Mouse (Mus musculus) MEL (cell line): ENCODE data around the gene Marc2.

Source experiments
- CTCF ChIP-seq, 3 experiments: IDR thresholded peaks in 2 of 3; conservative IDR thresholded peaks in 1 of 3; 2 replicates each; pipeline ENCODE4 v1.5.1; 2011 to 2012; ENCODE audit warnings: low read length in 3 of 3, low read depth in 2 of 3, mild to moderate bottlenecking in 2 of 3, improper control_type of control experiment in 1 of 3, inconsistent platforms in 1 of 3, mixed read lengths in 1 of 3, moderate library complexity in 1 of 3; ENCODE audit not compliant: control insufficient read depth in 1 of 3, insufficient read depth in 1 of 3, poor library complexity in 1 of 3, severe bottlenecking in 1 of 3
- EP300 ChIP-seq, 2 experiments: IDR thresholded peaks; 2 replicates each; pipeline ENCODE4 v1.6.1; 2011; ENCODE audit warnings: improper control_type of control experiment in 2 of 2, low read length in 2 of 2, low read depth in 1 of 2, mild to moderate bottlenecking in 1 of 2
- GATA1 ChIP-seq: IDR thresholded peaks from 2 replicates; pipeline ENCODE4 v1.6.1; 2011; ENCODE audit warnings: low read depth, low read length, improper control_type of control experiment
- KAT2A ChIP-seq: conservative IDR thresholded peaks from 2 replicates; pipeline ENCODE4 v1.6.1; 2012; ENCODE audit warnings: low read depth, low read length, improper control_type of control experiment, inconsistent platforms
- MAFK ChIP-seq: IDR thresholded peaks from 2 replicates; pipeline ENCODE4 v1.6.1; 2011; ENCODE audit warnings: low read depth, mild to moderate bottlenecking, low read length, improper control_type of control experiment, borderline replicate concordance
- MAZ ChIP-seq: IDR thresholded peaks from 2 replicates; pipeline ENCODE4 v1.6.1; 2012; ENCODE audit warnings: low read depth, mild to moderate bottlenecking, inconsistent platforms, low read length, improper control_type of control experiment
- MYB ChIP-seq: IDR thresholded peaks from 2 replicates; pipeline ENCODE4 v1.6.1; 2011; ENCODE audit warnings: mild to moderate bottlenecking, low read depth, low read length, improper control_type of control experiment
- MYC ChIP-seq: IDR thresholded peaks from 2 replicates; pipeline ENCODE4 v1.6.1; 2011; ENCODE audit warnings: low read depth, mild to moderate bottlenecking, low read length, improper control_type of control experiment, moderate library complexity
- NELFE ChIP-seq: IDR thresholded peaks from 2 replicates; pipeline ENCODE4 v1.6.1; 2011; ENCODE audit warnings: low read depth, low read length, improper control_type of control experiment
- POLR2AphosphoS5 ChIP-seq: IDR thresholded peaks from 2 replicates; pipeline ENCODE4 v1.6.1; 2012; ENCODE audit warnings: low read depth, borderline replicate concordance, mild to moderate bottlenecking, inconsistent platforms, low read length, moderate library complexity, mixed read lengths
- SIN3A ChIP-seq: IDR thresholded peaks from 2 replicates; pipeline ENCODE4 v1.6.1; 2012; ENCODE audit warnings: low read length, improper control_type of control experiment, inconsistent platforms
- ZKSCAN1 ChIP-seq: IDR thresholded peaks from 2 replicates; pipeline ENCODE4 v1.6.1; 2012; ENCODE audit warnings: low read depth, mild to moderate bottlenecking, inconsistent platforms, low read length, improper control_type of control experiment, moderate library complexity

DNA sequence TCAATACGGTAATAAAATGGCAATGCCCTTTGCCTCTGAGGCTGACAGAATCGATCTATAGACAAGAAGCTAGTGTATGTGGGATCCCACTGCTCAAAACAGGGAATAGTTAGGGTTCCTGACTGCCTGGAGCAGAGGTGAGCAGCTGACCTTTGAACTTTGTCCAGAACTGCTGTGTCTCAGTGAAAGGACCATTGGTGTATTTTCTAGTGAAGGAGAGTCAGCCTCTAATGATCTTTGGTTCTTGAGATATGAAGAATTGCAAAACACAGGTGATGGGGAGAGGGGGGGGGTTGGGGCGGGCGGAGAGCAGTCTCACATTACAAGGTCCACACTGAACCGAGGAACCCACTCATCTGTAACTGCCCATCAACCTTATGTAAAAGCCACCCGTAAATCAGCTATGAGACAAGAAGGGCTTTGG lies 36.7 kb downstream of the Marc2 start:
- TF ChIP-seq GATA1 (no peak), ZKSCAN1 (no peak), CTCF (IDR thresholded peaks at IDR 0.05 in 2 of 3, conservative IDR thresholded peaks at IDR 0.05 in 1 of 3; ENCODE audit: control insufficient read depth in 1 of 3, insufficient read depth in 1 of 3, low read depth in 2 of 3, low read length in 3 of 3, poor library complexity in 1 of 3, severe bottlenecking in 1 of 3) (no peak), KAT2A (no peak), MAZ (no peak), MYC (no peak), EP300 (IDR thresholded peaks at IDR 0.05; ENCODE audit: low read depth in 1 of 2, low read length in 2 of 2) (no peak), MYB (no peak), POLR2AphosphoS5 (no peak), NELFE (no peak), SIN3A (no peak), MAFK (no peak)
